Mouse (Mus musculus) liver, embryonic 14.5 days (tissue): ENCODE results near the gene Olfr13. TPM values are rescaled to one million over a fixed set of nuclear protein-coding genes. Genes with fewer than 3 reads are reported as not detected.
"Not testable (repeated sequence)": the region's sequence is repeated elsewhere in the genome, so short reads cannot be mapped to it uniquely, and the experiment has no call there.

Source experiments
- ATAC-seq: fragments of 200-750 bp; cut with Nextera tagmentation; 2 replicates; pipeline ENCODE4 v1.8.0; 2017; ENCODE audit warnings: moderate number of reproducible peaks, mild to moderate bottlenecking, moderate library complexity; ENCODE audit not compliant: insufficient read depth
- DNase-seq, 3 experiments: peaks; one replicate each; pipeline ENCODE4 v3.0.0-alpha.2; 2012 to 2013; ENCODE audit warnings: low read depth in 3 of 3, low spot score in 3 of 3
- H3K27ac ChIP-seq: fragments of 300-500 bp; sonication (generic); 2 replicates; pipeline ENCODE4 v1.5.1; 2014; ENCODE audit warnings: moderate library complexity, mild to moderate bottlenecking, control low read depth, inconsistent platforms
- H3K27me3 ChIP-seq: fragments of 300-500 bp; sonication (generic); 2 replicates; pipeline ENCODE4 v1.6.1; 2014; ENCODE audit warnings: mild to moderate bottlenecking, low read length, moderate library complexity; ENCODE audit not compliant: control insufficient read depth, insufficient read depth
- H3K36me3 ChIP-seq: fragments of 300-500 bp; sonication (generic); replicated peaks from 2 replicates; pipeline ENCODE4 v1.6.1; 2014; ENCODE audit warnings: low read depth; ENCODE audit not compliant: control insufficient read depth, insufficient read depth
- H3K4me1 ChIP-seq, 2 experiments: fragments of 200-500 bp in 1 of 2; fragments of 300-500 bp in 1 of 2; sonication (generic) in 1 of 2; replicated peaks; 2 replicates each; pipeline ENCODE4 v1.6.1; 2012 to 2014; ENCODE audit warnings: antibody characterized with exemption in 1 of 2, inconsistent platforms in 1 of 2, low read length in 1 of 2; ENCODE audit not compliant: control insufficient read depth in 2 of 2, insufficient read depth in 2 of 2
- H3K4me2 ChIP-seq: fragments of 300-500 bp; sonication (generic); 2 replicates; pipeline ENCODE4 v1.6.1; 2014; ENCODE audit warnings: low read depth, mild to moderate bottlenecking, control low read depth, moderate library complexity
- H3K4me3 ChIP-seq, 2 experiments: fragments of 200-500 bp in 1 of 2; fragments of 300-500 bp in 1 of 2; sonication (generic) in 1 of 2; 2 replicates each; pipeline ENCODE4 v1.5.1; 2012 to 2014; ENCODE audit warnings: low read depth in 2 of 2, low read length in 2 of 2, mild to moderate bottlenecking in 2 of 2, control low read depth in 1 of 2, inconsistent platforms in 1 of 2, moderate library complexity in 1 of 2; ENCODE audit not compliant: insufficient read depth in 1 of 2
- H3K9ac ChIP-seq: fragments of 300-500 bp; sonication (generic); replicated peaks from 2 replicates; pipeline ENCODE4 v1.6.1; 2014; ENCODE audit warnings: mild to moderate bottlenecking, control low read depth, moderate library complexity
- H3K9me3 ChIP-seq: fragments of 300-500 bp; sonication (generic); 2 replicates; pipeline ENCODE4 v1.6.1; 2016; ENCODE audit warnings: low read length, mixed read lengths; ENCODE audit not compliant: control insufficient read depth
- CTCF ChIP-seq: IDR thresholded peaks from 2 replicates; pipeline ENCODE4 v1.5.1; 2016; ENCODE audit warnings: antibody characterized with exemption, low read depth, control low read depth
- EP300 ChIP-seq: IDR thresholded peaks from 2 replicates; pipeline ENCODE4 v1.6.1; 2016; ENCODE audit warnings: antibody characterized with exemption, low read depth
- WGBS: fragments of 180-500 bp; shearing (Covaris S2); extraction: QIAGEN DNeasy Blood & Tissue Kit; methylation state at CpG from one replicate; pipeline ENCODE4 v1.1.7; 2014; ENCODE audit not compliant: insufficient replicate concordance; 5-methylcytosine and 5-hydroxymethylcytosine counted together
- polyA plus RNA-seq, 2 experiments: library from polyadenylated mRNA; depleted of rRNA in 1 of 2; stranded (reverse) in 1 of 2; unstranded in 1 of 2; fragments of >200 nt; fragmentation: Nextera tagmentation in 1 of 2; extraction: Ambion mirVana in 1 of 2; gene quantifications; 2 replicates each; pipeline versions ENCODE4 v1.2.1 to v1.2.3; 2012 to 2014

Olfr13 gene
- polyA plus RNA-seq (2012; rRNA removed) = not detected in 2 replicates
- polyA plus RNA-seq (2014; fragmentation: Nextera tagmentation; extraction: Ambion mirVana) = not detected in 2 replicates

GRCm38 (mm10) chr6:43171840-43172239 is at the start of gene Olfr13:
Gene Olfr13, plus strand, starts transcription at chr6:43172140.
- DNase-seq (no peak), ATAC-seq (no peak)
- H3K4me2 ChIP-seq = no peak within 1 kb of the TSS
- no peaks in the 10 kb centered on the region for H3K36me3 ChIP-seq
- TF ChIP-seq CTCF (no peak), EP300 (no peak)
- no peak within 1 kb of the TSS for H3K4me3 ChIP-seq
- no peak within 1 kb of the TSS for H3K27ac ChIP-seq
- H3K9ac ChIP-seq = no peak within 1 kb of the TSS
- WGBS = 48% methylated on average over 4 of the region's 4 CpGs
- no peaks in the 10 kb centered on the region for H3K27me3 ChIP-seq
- H3K9me3 ChIP-seq = no peaks in the 10 kb centered on the region
- no peaks in the 10 kb centered on the region for H3K4me1 ChIP-seq

GRCm38 (mm10) chr6:43146267-43146666 is 25.7 kb upstream of the Olfr13 start, which contains the start of gene Olfr237-ps1:
Gene Olfr237-ps1, plus strand, starts transcription at chr6:43146567.
- not testable (repeated sequence) for H3K4me3 ChIP-seq, ATAC-seq, DNase-seq, H3K9ac ChIP-seq, H3K36me3 ChIP-seq, H3K27ac ChIP-seq, H3K9me3 ChIP-seq, H3K27me3 ChIP-seq, H3K4me2 ChIP-seq, H3K4me1 ChIP-seq
- WGBS = 42% methylated on average over 2 of the region's 2 CpGs

GRCm38 (mm10) chr6:43159502-43159901 is 12.4 kb upstream of the Olfr13 start:
- H3K4me2 ChIP-seq = no peak overlapping the region
- no peaks in the 10 kb centered on the region for H3K36me3 ChIP-seq
- no peak overlapping the region for H3K9ac ChIP-seq
- no peak overlapping the region for H3K27ac ChIP-seq
- H3K27me3 ChIP-seq = no peaks in the 10 kb centered on the region
- TF ChIP-seq CTCF (no peak), EP300 (no peak)
- no peaks in the 10 kb centered on the region for H3K4me1 ChIP-seq
- H3K4me3 ChIP-seq = no peak overlapping the region
- ATAC-seq (no peak), DNase-seq (no peak)
- 43% methylated on average over 1 of the region's 1 CpGs for WGBS
- no peaks in the 10 kb centered on the region for H3K9me3 ChIP-seq

- no peak for TF ChIP-seq CTCF
- no peak for TF ChIP-seq EP300
- WGBS = 40% methylated on average over 3 of the region's 3 CpGs
- no peaks in the 10 kb centered on the region for H3K4me1 ChIP-seq
- no peaks in the 10 kb centered on the region for H3K27me3 ChIP-seq
- H3K9me3 ChIP-seq = no peaks in the 10 kb centered on the region
- no peak for ATAC-seq
- no peaks in the 10 kb centered on the region for H3K36me3 ChIP-seq
- no peak for DNase-seq
- H3K4me2 ChIP-seq = no peak within 1 kb of the TSS
- no peak within 1 kb of the TSS for H3K4me3 ChIP-seq
- H3K27ac ChIP-seq = no peak within 1 kb of the TSS
- no peak within 1 kb of the TSS for H3K9ac ChIP-seq
Measured at GRCm38 (mm10) chr6:43162982-43163381, 9.0 kb upstream of the Olfr13 start, which contains the start of gene Olfr437. Gene Olfr437, plus strand, starts transcription at chr6:43163282.

GRCm38 (mm10) chr6:43167246-43167645 is 4.7 kb upstream of the Olfr13 start:
- no peaks in the 10 kb centered on the region for H3K27me3 ChIP-seq
- H3K4me2 ChIP-seq = no peak overlapping the region
- H3K9me3 ChIP-seq = no peaks in the 10 kb centered on the region
- ATAC-seq (no peak), DNase-seq (no peak)
- H3K36me3 ChIP-seq = no peaks in the 10 kb centered on the region
- TF ChIP-seq CTCF = no peak
- no peak for TF ChIP-seq EP300
- H3K27ac ChIP-seq = no peak overlapping the region
- H3K4me3 ChIP-seq = no peak overlapping the region
- H3K9ac ChIP-seq = no peak overlapping the region
- 58% methylated on average over 4 of the region's 4 CpGs for WGBS
- H3K4me1 ChIP-seq = no peaks in the 10 kb centered on the region
